Mouse (Mus musculus) urinary bladder, adult 18-20 months (tissue): ENCODE results near the gene A830031A19Rik.

Experiments used
- DNase-seq, 2 experiments: peaks; one replicate each; pipeline ENCODE4 v3.0.0; 2022; ENCODE audit warnings: low spot score in 2 of 2, mixed read lengths in 2 of 2

A830031A19Rik gene

DNA sequence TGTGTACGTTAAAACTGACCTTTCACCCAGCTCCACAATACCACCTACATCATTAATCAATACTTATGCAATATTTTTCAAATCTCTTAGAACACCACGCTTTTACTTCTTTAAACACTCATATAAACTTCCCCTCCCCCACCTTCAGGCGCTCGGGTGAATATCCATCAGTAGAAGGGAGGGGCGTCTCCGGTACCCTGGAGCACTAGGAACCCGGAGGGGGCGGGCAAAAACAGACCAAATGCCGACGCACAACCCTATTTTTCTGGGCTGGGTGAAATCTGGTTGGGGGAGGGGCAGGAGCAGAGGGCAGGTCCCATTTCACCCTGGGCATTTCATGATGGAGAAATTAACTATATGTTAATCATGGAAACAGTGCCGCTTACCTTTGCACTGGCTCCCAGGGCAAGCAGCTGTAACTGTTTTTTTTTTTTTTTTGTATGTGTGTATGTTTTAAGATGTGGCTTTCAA lies at the start of gene A830031A19Rik:
A830031A19Rik (minus strand) TSS at position 421 of the 471 bp plus-strand sequence.
- DNase-seq: no peak

DNA sequence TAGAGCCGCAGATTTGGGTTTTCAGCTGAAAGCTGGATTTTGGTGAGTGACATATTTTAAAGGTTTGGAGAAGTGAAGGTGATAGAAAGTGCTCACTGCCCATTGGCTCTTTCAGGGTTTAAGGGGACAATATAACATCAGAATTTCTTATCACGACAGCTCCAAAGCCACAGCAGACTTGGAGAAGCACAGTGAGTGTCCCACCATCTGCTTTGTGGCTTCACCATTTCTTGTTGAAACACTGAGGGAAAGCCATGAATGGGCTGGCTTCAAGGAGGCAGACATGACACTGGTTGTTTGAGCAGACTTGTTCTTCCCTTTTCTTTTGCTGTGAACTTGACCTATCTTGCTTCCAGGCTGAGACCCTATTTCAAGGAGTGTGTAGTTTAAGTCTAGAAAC lies 49.1 kb upstream of the A830031A19Rik start:
- DNase-seq: no peak

- DNase-seq: no peak
Observed at GRCm38 (mm10) chr11:24122899-24123298, 48.0 kb upstream of the A830031A19Rik start.

- DNase-seq: no peak
Observed at GRCm38 (mm10) chr11:24121136-24121535, 46.3 kb upstream of the A830031A19Rik start.

GRCm38 (mm10) chr11:24116582-24117318 lies 41.9 kb upstream of the A830031A19Rik start:
- no peak for DNase-seq

DNA sequence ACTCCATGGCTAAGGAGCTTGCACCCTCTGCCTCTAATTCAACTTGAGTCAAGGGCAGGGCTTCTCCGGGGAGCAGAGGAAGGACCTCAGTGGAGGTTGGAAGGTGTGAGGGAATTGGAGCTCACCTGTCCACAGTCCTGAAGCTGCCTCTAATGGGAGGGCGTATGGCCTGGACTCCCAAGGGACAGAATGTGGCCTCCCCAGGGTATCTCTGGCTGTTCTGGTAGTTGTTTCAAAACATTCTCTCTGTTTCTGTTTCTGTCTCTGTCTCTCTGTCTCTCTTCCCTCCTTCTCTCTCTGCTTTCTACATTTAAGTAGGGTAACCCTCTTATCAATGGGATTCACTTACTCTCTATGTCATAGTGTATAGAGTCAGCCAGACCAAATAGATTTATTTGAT lies 41.2 kb upstream of the A830031A19Rik start:
- DNase-seq: no peak

DNA sequence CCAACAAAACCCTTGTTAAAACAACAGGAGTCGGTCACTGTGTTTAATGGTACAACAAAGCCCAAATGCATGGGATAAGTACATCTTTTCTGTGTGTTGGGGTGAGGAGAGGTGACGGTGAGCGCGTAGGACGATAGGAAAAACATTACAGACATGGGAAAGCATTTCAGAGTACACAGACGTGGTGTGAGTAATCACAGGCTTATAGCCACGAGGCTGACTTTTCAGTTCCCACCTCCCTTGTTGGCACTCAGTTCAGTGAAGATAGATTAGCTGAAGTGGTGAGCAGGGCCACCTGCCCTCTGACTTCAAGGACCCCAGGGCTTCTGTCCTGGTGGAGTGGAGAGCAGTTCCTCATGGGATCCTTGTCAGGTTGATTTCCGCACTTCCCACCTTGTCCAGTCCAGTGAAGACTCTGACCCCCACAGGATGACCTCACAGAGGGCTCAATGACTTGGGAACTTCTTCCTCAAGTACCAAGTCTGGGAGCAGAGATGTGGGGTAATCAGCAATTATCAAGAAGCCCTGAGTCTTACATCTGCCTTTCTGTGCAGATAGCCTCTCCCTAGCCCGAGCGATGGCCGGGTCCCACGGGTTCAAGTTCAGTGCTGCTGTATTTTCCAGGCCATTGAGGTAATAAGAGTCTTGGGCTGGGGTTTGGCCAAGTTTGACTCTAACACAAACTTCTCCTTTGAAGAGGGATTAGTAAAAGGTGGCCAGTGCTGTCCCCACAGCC lies 40.3 kb upstream of the A830031A19Rik start:
- no peak for DNase-seq

- DNase-seq: no peak
Observed at GRCm38 (mm10) chr11:24111720-24112119, 36.9 kb upstream of the A830031A19Rik start.

- DNase-seq: no peak
Observed at GRCm38 (mm10) chr11:24110113-24110512, 35.3 kb upstream of the A830031A19Rik start.

DNA sequence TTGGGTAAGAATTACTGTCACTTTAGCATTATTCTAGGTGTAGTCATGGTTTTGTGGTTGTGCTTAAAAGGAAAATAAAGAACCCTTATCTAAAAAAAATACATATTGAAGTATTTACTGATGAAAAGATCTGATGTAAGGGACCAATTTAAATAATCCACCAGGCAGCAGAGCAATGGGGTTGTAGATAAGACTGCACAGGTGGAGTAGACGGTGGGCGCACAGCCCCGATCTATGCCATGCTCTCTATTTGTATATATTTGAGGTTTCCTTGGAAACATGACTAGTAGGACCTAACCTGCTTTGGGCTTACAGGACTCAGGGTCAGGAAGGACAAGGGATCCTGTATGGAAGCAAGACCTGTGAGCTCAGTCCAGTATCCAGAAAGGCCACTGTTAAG lies 34.5 kb upstream of the A830031A19Rik start:
- no peak for DNase-seq

- DNase-seq: no peak
Observed at GRCm38 (mm10) chr11:24108974-24109373, 34.1 kb upstream of the A830031A19Rik start.

- no peak for DNase-seq
Observed at GRCm38 (mm10) chr11:24107414-24107813, 32.6 kb upstream of the A830031A19Rik start.

DNA sequence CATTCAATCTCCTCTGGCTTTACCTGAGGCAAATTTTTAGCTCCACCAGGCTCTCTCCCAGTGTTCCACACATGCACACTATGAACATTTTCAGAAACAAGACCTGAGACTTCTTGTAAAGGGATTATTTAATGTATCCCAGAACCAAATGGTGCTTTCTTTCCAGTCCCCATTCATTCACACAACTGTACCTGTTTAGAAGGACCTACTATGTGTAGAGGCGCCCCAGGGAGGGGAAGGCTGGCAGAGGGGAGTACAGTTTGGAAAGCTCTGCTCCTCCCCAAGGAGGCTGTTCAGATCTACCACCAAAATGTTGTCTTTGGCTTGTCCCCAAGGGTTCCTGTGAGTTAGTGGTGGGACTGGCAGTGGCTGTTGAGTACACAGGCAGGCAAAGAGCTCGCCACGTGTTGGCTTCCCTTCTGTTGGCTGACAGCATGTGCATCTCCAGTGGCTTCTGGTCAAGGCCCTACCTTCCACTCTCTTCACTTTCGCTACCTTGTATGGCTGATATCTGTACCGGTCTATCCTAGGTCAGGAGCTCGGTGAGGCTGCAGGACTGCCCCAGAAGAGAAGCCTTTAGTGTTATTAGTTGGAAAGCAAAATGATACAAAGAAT lies 28.4 kb upstream of the A830031A19Rik start:
- DNase-seq: no peak

DNA sequence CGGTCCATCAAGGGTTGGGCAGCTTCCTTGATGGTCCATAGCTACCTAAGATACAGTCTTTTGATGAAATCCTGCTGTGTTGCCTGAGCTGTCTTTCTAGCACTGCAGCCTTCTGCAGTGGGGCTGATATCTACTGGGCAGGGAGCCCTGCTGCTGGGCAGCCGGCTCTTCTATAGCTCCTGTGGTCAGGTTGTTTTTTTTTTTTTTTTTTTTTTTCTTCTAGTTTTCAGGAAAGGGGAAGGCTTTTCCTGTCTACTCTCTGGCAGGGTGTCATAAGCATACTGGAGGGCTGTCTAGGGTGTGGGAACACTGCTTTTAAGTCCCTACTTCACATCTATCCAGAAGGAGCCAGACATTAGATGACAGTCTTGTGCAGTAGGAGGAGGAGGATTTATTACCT lies 27.5 kb upstream of the A830031A19Rik start:
- no peak for DNase-seq

GRCm38 (mm10) chr11:24101625-24102024 lies 26.8 kb upstream of the A830031A19Rik start:
- no peak for DNase-seq

- no peak for DNase-seq
Observed at GRCm38 (mm10) chr11:24100449-24101070, 25.7 kb upstream of the A830031A19Rik start.

DNA sequence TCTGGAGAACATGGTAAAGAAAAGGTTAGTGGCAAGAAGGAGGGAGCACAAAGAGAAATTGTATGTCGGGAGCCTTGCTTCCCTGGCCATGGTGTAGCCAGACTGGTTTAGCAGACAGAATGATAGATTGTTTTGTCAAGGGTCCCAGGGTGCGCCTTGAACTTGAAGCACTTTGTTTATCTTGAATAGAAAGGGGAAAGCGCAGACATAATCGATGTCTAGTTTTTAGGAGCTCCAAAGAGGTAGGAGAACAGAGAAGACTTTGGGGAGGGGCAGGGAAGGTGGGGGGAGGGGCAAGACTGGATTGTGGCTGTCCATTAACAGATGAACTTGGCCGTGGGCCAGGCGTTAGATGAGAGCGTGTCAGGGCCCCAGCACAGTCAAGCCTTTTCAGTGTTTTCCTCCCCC lies 25.0 kb upstream of the A830031A19Rik start:
- no peak for DNase-seq

DNA sequence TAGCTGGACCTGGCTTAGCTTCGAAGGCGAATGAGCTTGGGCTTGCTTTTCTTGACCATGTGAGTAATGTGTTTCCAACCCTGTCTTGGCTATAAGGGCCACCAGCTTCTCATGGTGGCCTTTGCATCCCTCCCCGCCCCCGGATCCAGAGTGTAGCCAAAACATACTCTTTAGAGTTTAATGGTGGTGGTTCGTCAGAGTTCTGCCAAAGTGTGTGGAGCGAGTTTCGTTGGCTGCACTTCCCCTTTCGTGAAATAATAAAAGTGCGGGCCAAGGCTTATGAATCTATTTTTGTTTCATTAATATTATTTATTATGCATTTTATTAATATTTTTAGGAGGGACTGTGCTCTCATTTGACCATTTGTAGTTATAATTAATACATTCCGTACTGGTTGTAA lies 24.4 kb upstream of the A830031A19Rik start:
- DNase-seq: no peak

DNA sequence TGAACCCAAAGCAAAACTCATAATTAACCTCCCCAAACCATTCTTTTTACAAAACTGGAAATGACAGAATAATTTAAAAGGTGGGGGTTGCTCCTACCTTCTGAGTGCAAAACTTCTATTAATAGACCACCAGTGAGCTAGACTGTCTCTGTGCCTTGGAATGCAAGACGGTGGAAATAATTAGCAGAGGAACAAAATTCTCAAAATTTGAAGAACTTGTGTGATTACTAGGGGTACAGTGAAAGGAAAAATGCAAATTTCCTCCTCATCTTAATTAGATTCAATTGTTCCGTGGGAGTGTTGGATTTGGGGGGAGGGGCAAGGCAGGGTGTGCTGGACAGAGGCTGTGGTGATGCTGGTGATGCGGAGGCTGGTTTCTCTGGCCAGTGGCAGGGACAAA lies 23.8 kb upstream of the A830031A19Rik start:
- no peak for DNase-seq

GRCm38 (mm10) chr11:24098069-24098468 lies 23.2 kb upstream of the A830031A19Rik start:
- no peak for DNase-seq

DNA sequence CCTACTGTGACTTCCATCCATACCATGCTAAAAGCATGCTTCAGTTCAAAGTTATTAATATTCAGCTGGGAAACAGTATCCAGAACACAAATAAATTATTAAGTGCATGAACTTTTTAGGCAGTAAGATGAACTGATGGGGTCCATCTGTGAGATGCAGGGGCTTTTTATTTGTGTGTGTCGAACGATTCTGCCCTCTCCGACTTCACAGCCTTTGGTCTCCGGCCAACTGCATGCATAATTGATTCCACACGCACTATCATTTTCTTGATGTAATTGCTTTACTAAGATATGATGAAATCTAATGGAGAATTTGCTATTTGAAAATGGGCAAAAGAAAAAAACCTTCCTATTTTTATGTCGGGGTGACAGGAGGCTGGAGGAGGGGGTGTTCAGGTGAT lies 22.2 kb upstream of the A830031A19Rik start:
- DNase-seq: no peak

GRCm38 (mm10) chr11:24096483-24096882 lies 21.6 kb upstream of the A830031A19Rik start:
- no peak for DNase-seq
